Mouse (Mus musculus) heart, adult 9 months (tissue): ENCODE measurements around the gene Cnbp.

Experiments
- DNase-seq, 2 experiments: peaks; one replicate each; pipeline ENCODE4 v3.0.0; 2022; ENCODE audit warnings: low spot score in 2 of 2

Gene Cnbp

GRCm38 (mm10) chr6:87850155-87850899 lies 579 bp downstream of the Cnbp start:
- DNase-seq, result peak; percentile 18 to 61

- DNase-seq, result no peak
Measured at GRCm38 (mm10) chr6:87849780-87850154, 1.1 kb downstream of the Cnbp start.

- DNase-seq, result no peak
Measured at GRCm38 (mm10) chr6:87846813-87847212, 4.1 kb downstream of the Cnbp start.

GRCm38 (mm10) chr6:87845031-87845695 lies 5.7 kb downstream of the Cnbp start:
- DNase-seq, result no peak

- no peak for DNase-seq
Measured at GRCm38 (mm10) chr6:87842254-87842653, 8.7 kb downstream of the Cnbp start.

GRCm38 (mm10) chr6:87841635-87842034 lies 9.3 kb downstream of the Cnbp start:
- no peak for DNase-seq

GRCm38 (mm10) chr6:87839797-87840341 lies 11.0 kb downstream of the Cnbp start:
- no peak for DNase-seq

GRCm38 (mm10) chr6:87838551-87839197 lies 12.2 kb downstream of the Cnbp start, which contains the start of gene Isy1:
Isy1 (minus strand) TSS chr6:87838798.
- peak; percentile 95 to 96 for DNase-seq

GRCm38 (mm10) chr6:87835695-87836094 lies 15.2 kb downstream of the Cnbp start, which contains the start of gene Gm45140:
Gm45140 (minus strand) TSS chr6:87835795.
- no peak for DNase-seq

GRCm38 (mm10) chr6:87820366-87820765 lies 30.5 kb downstream of the Cnbp start:
- DNase-seq, result no peak

- no peak for DNase-seq
Measured at GRCm38 (mm10) chr6:87814486-87814885, 36.4 kb downstream of the Cnbp start.

- DNase-seq, result no peak
Measured at GRCm38 (mm10) chr6:87812656-87813055, 38.2 kb downstream of the Cnbp start.

- peak; percentile 94 to 95 for DNase-seq
Measured at GRCm38 (mm10) chr6:87811675-87812338, 39.1 kb downstream of the Cnbp start, which contains the start of gene Rab43. Rab43 (minus strand) TSS chr6:87812164.

- peak; percentile 79 to 87 for DNase-seq
Measured at GRCm38 (mm10) chr6:87810713-87811669, 39.9 kb downstream of the Cnbp start.

GRCm38 (mm10) chr6:87810311-87810710 lies 40.6 kb downstream of the Cnbp start:
- DNase-seq, result no peak

GRCm38 (mm10) chr6:87809651-87810161 lies 41.2 kb downstream of the Cnbp start:
- DNase-seq, result no peak

- DNase-seq, result no peak
Measured at GRCm38 (mm10) chr6:87809144-87809543, 41.8 kb downstream of the Cnbp start.

GRCm38 (mm10) chr6:87808521-87808920 lies 42.4 kb downstream of the Cnbp start:
- DNase-seq, result no peak

- no peak for DNase-seq
Measured at GRCm38 (mm10) chr6:87807735-87808440, 43.0 kb downstream of the Cnbp start.

- no peak for DNase-seq
Measured at GRCm38 (mm10) chr6:87806857-87807256, 44.0 kb downstream of the Cnbp start.
